Mouse (Mus musculus) liver, embryonic 14.5 days (tissue): ENCODE measurements around the gene Ubtf.

Experiments
- CTCF ChIP-seq: IDR thresholded peaks from 2 replicates; pipeline ENCODE4 v1.5.1; 2016; ENCODE audit warnings: antibody characterized with exemption, low read depth, control low read depth
- EP300 ChIP-seq: IDR thresholded peaks from 2 replicates; pipeline ENCODE4 v1.6.1; 2016; ENCODE audit warnings: antibody characterized with exemption, low read depth

- TF ChIP-seq EP300 (peak; percentile 63), CTCF (no peak)
These were observed 48.8 kb upstream of the Ubtf start for GRCm38 (mm10) chr11:102368347-102368746.
